Mouse (Mus musculus) CH12.LX (cell line): ENCODE data around the gene Hspa4l. TPM values are rescaled to one million over a fixed set of nuclear protein-coding genes. Genes with fewer than 3 reads are reported as not detected.

Experiments used
- DNase-seq: peaks from one replicate; pipeline ENCODE4 v3.0.0-alpha.2; 2013; ENCODE audit errors: extremely low read depth
- H3K27ac ChIP-seq: 2 replicates; pipeline ENCODE4 v1.5.1; 2012; ENCODE audit warnings: low read depth, mild to moderate bottlenecking, control low read depth, moderate library complexity; ENCODE audit not compliant: insufficient read depth
- H3K27me3 ChIP-seq: replicated peaks from 2 replicates; pipeline ENCODE3; 2012; ENCODE audit warnings: inconsistent platforms
- H3K36me3 ChIP-seq, 2 experiments: replicated peaks in 1 of 2; 2 replicates each; pipeline versions ENCODE3 to v1.6.1; 2012; ENCODE audit warnings: inconsistent platforms in 1 of 2, low read length in 1 of 2, mild to moderate bottlenecking in 1 of 2, mixed read lengths in 1 of 2, moderate library complexity in 1 of 2; ENCODE audit not compliant: control insufficient read depth in 1 of 2, insufficient read depth in 1 of 2
- H3K4me1 ChIP-seq, 2 experiments: 2 replicates each; pipeline ENCODE4 v1.6.1; 2012; ENCODE audit warnings: inconsistent platforms in 1 of 2, moderate library complexity in 1 of 2; ENCODE audit not compliant: insufficient read depth in 2 of 2, control insufficient read depth in 1 of 2
- H3K4me2 ChIP-seq: 2 replicates; pipeline ENCODE4 v1.6.1; 2012; ENCODE audit warnings: low read depth, mild to moderate bottlenecking, control low read depth; ENCODE audit not compliant: poor library complexity, insufficient read depth, severe bottlenecking
- H3K4me3 ChIP-seq, 3 experiments: fragments of 150-350 bp in 1 of 3; sonication (generic) in 1 of 3; replicated peaks in 1 of 3; 2 replicates each; pipeline versions ENCODE3 to v1.5.1; 2011 to 2012; ENCODE audit warnings: low read depth in 2 of 3, low read length in 2 of 3, mild to moderate bottlenecking in 2 of 3, moderate library complexity in 2 of 3, control low read depth in 1 of 3, improper control_type of control experiment in 1 of 3, inconsistent platforms in 1 of 3, mixed read lengths in 1 of 3; ENCODE audit not compliant: poor library complexity in 1 of 3
- H3K79me2 ChIP-seq: replicated peaks from 2 replicates; pipeline ENCODE4 v1.6.1; 2012; ENCODE audit warnings: mild to moderate bottlenecking, moderate library complexity; ENCODE audit not compliant: control insufficient read depth, poor library complexity, insufficient read depth, severe bottlenecking; ENCODE audit errors: extremely low read depth
- H3K9ac ChIP-seq: 2 replicates; pipeline ENCODE4 v1.6.1; 2012; ENCODE audit warnings: low read depth, mild to moderate bottlenecking, control low read depth, moderate library complexity; ENCODE audit not compliant: insufficient read depth
- H3K9me3 ChIP-seq: replicated peaks from 2 replicates; pipeline ENCODE3; 2012; ENCODE audit warnings: low read length, inconsistent platforms, mixed read lengths
- BHLHE40 ChIP-seq: IDR thresholded peaks from 2 replicates; pipeline ENCODE4 v1.6.1; 2011; ENCODE audit warnings: mild to moderate bottlenecking, low read depth, low read length, improper control_type of control experiment
- CHD1 ChIP-seq: IDR thresholded peaks from 2 replicates; pipeline ENCODE4 v1.6.1; 2012; ENCODE audit warnings: low read depth, low read length, improper control_type of control experiment, inconsistent platforms
- CHD2 ChIP-seq: IDR thresholded peaks from 2 replicates; pipeline ENCODE4 v1.6.1; 2011; ENCODE audit warnings: low read length, improper control_type of control experiment
- CTCF ChIP-seq, 2 experiments: IDR thresholded peaks in 1 of 2; conservative IDR thresholded peaks in 1 of 2; 2 replicates each; pipeline ENCODE4 v1.5.1; 2011 to 2012; ENCODE audit warnings: low read depth in 2 of 2, low read length in 2 of 2, improper control_type of control experiment in 1 of 2, inconsistent platforms in 1 of 2, mild to moderate bottlenecking in 1 of 2, moderate library complexity in 1 of 2
- E2F4 ChIP-seq: IDR thresholded peaks from 2 replicates; pipeline ENCODE4 v1.6.1; 2011; ENCODE audit warnings: low read depth, low read length, improper control_type of control experiment; ENCODE audit not compliant: insufficient replicate concordance
- ELF1 ChIP-seq: IDR thresholded peaks from 2 replicates; pipeline ENCODE4 v1.6.1; 2014; ENCODE audit warnings: low read depth, mild to moderate bottlenecking, inconsistent platforms, low read length, improper control_type of control experiment
- EP300 ChIP-seq: IDR thresholded peaks from 2 replicates; pipeline ENCODE4 v1.6.1; 2011; ENCODE audit warnings: low read length, improper control_type of control experiment
- ETS1 ChIP-seq: conservative IDR thresholded peaks from 2 replicates; pipeline ENCODE4 v1.6.1; 2012; ENCODE audit warnings: low read depth, mild to moderate bottlenecking, inconsistent platforms, low read length, improper control_type of control experiment, moderate library complexity
- GABPA ChIP-seq: IDR thresholded peaks from 2 replicates; pipeline ENCODE4 v1.6.1; 2012; ENCODE audit warnings: low read depth, low read length, improper control_type of control experiment, inconsistent platforms; ENCODE audit not compliant: insufficient replicate concordance
- IRF4 ChIP-seq: IDR thresholded peaks from 2 replicates; pipeline ENCODE4 v1.6.1; 2014; ENCODE audit warnings: low read depth, mild to moderate bottlenecking, inconsistent platforms, low read length, improper control_type of control experiment
- JUN ChIP-seq: IDR thresholded peaks from 2 replicates; pipeline ENCODE4 v1.6.1; 2011; ENCODE audit warnings: low read depth, mild to moderate bottlenecking, low read length, improper control_type of control experiment, moderate library complexity; ENCODE audit not compliant: insufficient read depth
- JUND ChIP-seq: conservative IDR thresholded peaks from 2 replicates; pipeline ENCODE4 v1.6.1; 2011; ENCODE audit warnings: low read depth, low read length, improper control_type of control experiment
- MAFK ChIP-seq: IDR thresholded peaks from 2 replicates; pipeline ENCODE4 v1.6.1; 2011; ENCODE audit warnings: low read length, improper control_type of control experiment; ENCODE audit not compliant: insufficient replicate concordance
- MAX ChIP-seq: IDR thresholded peaks from 2 replicates; pipeline ENCODE4 v1.6.1; 2011; ENCODE audit warnings: low read length, improper control_type of control experiment
- MAZ ChIP-seq: IDR thresholded peaks from 2 replicates; pipeline ENCODE4 v1.6.1; 2012; ENCODE audit warnings: low read depth, mild to moderate bottlenecking, inconsistent platforms, low read length, improper control_type of control experiment, moderate library complexity
- MEF2A ChIP-seq: IDR thresholded peaks from 2 replicates; pipeline ENCODE4 v1.6.1; 2014; ENCODE audit warnings: low read depth, mild to moderate bottlenecking, inconsistent platforms, low read length, improper control_type of control experiment, borderline replicate concordance
- MYC ChIP-seq: IDR thresholded peaks from 2 replicates; pipeline ENCODE4 v1.6.1; 2011; ENCODE audit warnings: low read depth, mild to moderate bottlenecking, improper control_type of control experiment, low read length
- NELFE ChIP-seq: IDR thresholded peaks from 2 replicates; pipeline ENCODE4 v1.6.1; 2011; ENCODE audit warnings: low read depth, low read length, improper control_type of control experiment
- NRF1 ChIP-seq: IDR thresholded peaks from 2 replicates; pipeline ENCODE4 v1.6.1; 2014; ENCODE audit warnings: low read depth, mild to moderate bottlenecking, inconsistent platforms, low read length, improper control_type of control experiment, moderate library complexity
- PAX5 ChIP-seq: IDR thresholded peaks from 2 replicates; pipeline ENCODE4 v1.6.1; 2012; ENCODE audit warnings: low read length, inconsistent platforms, mixed read lengths
- POLR2A ChIP-seq: IDR thresholded peaks from 2 replicates; pipeline ENCODE4 v1.6.1; 2011; ENCODE audit warnings: low read depth, mild to moderate bottlenecking, improper control_type of control experiment, low read length
- RAD21 ChIP-seq: IDR thresholded peaks from 2 replicates; pipeline ENCODE4 v1.6.1; 2011; ENCODE audit warnings: low read depth, mild to moderate bottlenecking, low read length, improper control_type of control experiment, moderate library complexity
- RCOR1 ChIP-seq: conservative IDR thresholded peaks from 2 replicates; pipeline ENCODE4 v1.6.1; 2012; ENCODE audit warnings: low read depth, mild to moderate bottlenecking, inconsistent platforms, low read length, improper control_type of control experiment
- SIN3A ChIP-seq: IDR thresholded peaks from 2 replicates; pipeline ENCODE4 v1.6.1; 2012; ENCODE audit warnings: low read length, improper control_type of control experiment, inconsistent platforms
- SMC3 ChIP-seq: IDR thresholded peaks from 2 replicates; pipeline ENCODE4 v1.6.1; 2011; ENCODE audit warnings: low read depth, low read length, improper control_type of control experiment
- TBP ChIP-seq: conservative IDR thresholded peaks from 2 replicates; pipeline ENCODE4 v1.6.1; 2011; ENCODE audit warnings: low read depth, low read length, improper control_type of control experiment
- USF1 ChIP-seq: IDR thresholded peaks from 2 replicates; pipeline ENCODE4 v1.6.1; 2014; ENCODE audit warnings: low read depth, mild to moderate bottlenecking, inconsistent platforms, low read length, improper control_type of control experiment
- USF2 ChIP-seq: conservative IDR thresholded peaks from 2 replicates; pipeline ENCODE4 v1.6.1; 2011; ENCODE audit warnings: low read depth, low read length, improper control_type of control experiment
- ZNF384 ChIP-seq: IDR thresholded peaks from 2 replicates; pipeline ENCODE4 v1.6.1; 2012; ENCODE audit warnings: low read depth, low read length, improper control_type of control experiment, inconsistent platforms
- dilution Hi-C: fragments of 300-500 bp; cut with MboI; formaldehyde crosslinking; loops from 2 replicates; pipeline ENCODE4 v1.14.3; 2020; ENCODE audit warnings: low sequenced_read_pairs; ENCODE audit not compliant: extremely low pct_unique_long_range_greater_than_20kb, extremely low pct_ligation_motif_present
- in situ Hi-C: fragments of 300-500 bp; cut with MboI; formaldehyde crosslinking; loops from 3 replicates; pipeline ENCODE4 v1.14.3; 2019; ENCODE audit warnings: low sequenced_read_pairs, low pct_ligation_motif_present, low pct_unique_long_range_greater_than_20kb, mixed read lengths
- polyA plus RNA-seq: library from polyadenylated mRNA; unstranded; fragments of >175 nt; gene quantifications from 2 replicates; pipeline ENCODE4 v1.2.1, GENCODE M21; 2012; ENCODE audit warnings: low read depth; ENCODE audit not compliant: insufficient read length
- total RNA-seq, 2 experiments: library from RNA; depleted of rRNA; stranded (reverse); fragments of 300-350 nt in 1 of 2; fragments of >200 nt in 1 of 2; gene quantifications; 2 replicates each; pipeline ENCODE4 v1.2.3; 2012 to 2014

Gene Hspa4l
- total and polyA plus RNA-seq, 3 experiments = 1.7 to 5.3 (median 2.3) TPM

- in situ Hi-C loops (no loop called here), dilution Hi-C loops (no loop called here)
- no peaks in the 10 kb centered on the region for H3K9me3 ChIP-seq
- H3K27me3 ChIP-seq = no peaks in the 10 kb centered on the region
- TF ChIP-seq IRF4 = no peak
- TF ChIP-seq PAX5 = no peak
- no peak for TF ChIP-seq ELF1
- TF ChIP-seq RCOR1 = no peak
- TF ChIP-seq CHD1 = no peak
- TF ChIP-seq ETS1 = no peak
- TF ChIP-seq MAZ = no peak
- TF ChIP-seq E2F4 = no peak
- TF ChIP-seq TBP = no peak
- TF ChIP-seq USF2 = no peak
- no peak for TF ChIP-seq MAFK
- no peak for TF ChIP-seq NELFE
- no peak for TF ChIP-seq ZNF384
- no peak for TF ChIP-seq EP300
- no peak for TF ChIP-seq POLR2A
- no peak for TF ChIP-seq SIN3A
- TF ChIP-seq NRF1 = no peak
- TF ChIP-seq CTCF (conservative IDR thresholded peaks at IDR 0.05 in 1 of 2, IDR thresholded peaks at IDR 0.05 in 1 of 2; ENCODE audit: low read depth in 2 of 2, low read length in 2 of 2) = no peak
- H3K4me3 ChIP-seq = no peak overlapping the region
- H3K36me3 ChIP-seq = no peaks in the 10 kb centered on the region
- no peak for DNase-seq
- no peaks in the 10 kb centered on the region for H3K79me2 ChIP-seq
- no peak overlapping the region for H3K27ac ChIP-seq
- H3K4me1 ChIP-seq = peaks cover 0 to 3% of the 10 kb centered on the region in 2 experiments; a peak in 3 of 4 replicates
- no peak overlapping the region for H3K4me2 ChIP-seq
- H3K9ac ChIP-seq = no peak overlapping the region
These were observed 45.5 kb upstream of the Hspa4l start for GRCm38 (mm10) chr3:40698834-40699233.

- dilution Hi-C loops = no loop called here
- Histone ChIP-seq H3K4me3 (no peak overlapping the region), H3K36me3 (no peaks in the 10 kb centered on the region), H3K4me2 (no peak overlapping the region), H3K9me3 (peaks cover 2% of the 10 kb centered on the region), H3K79me2 (no peaks in the 10 kb centered on the region), H3K27me3 (no peaks in the 10 kb centered on the region), H3K9ac (no peak overlapping the region), H3K27ac (no peak overlapping the region), H3K4me1 (no peaks in the 10 kb centered on the region)
- in situ Hi-C loops = no loop called here
- TF ChIP-seq GABPA (no peak), MAFK (no peak), ZNF384 (no peak), IRF4 (no peak), CHD2 (no peak), USF2 (no peak), RAD21 (no peak), BHLHE40 (no peak), MEF2A (no peak), CTCF (conservative IDR thresholded peaks at IDR 0.05 in 1 of 2, IDR thresholded peaks at IDR 0.05 in 1 of 2; ENCODE audit: low read depth in 2 of 2, low read length in 2 of 2) (no peak), SMC3 (no peak), JUND (no peak), E2F4 (no peak), USF1 (no peak), JUN (no peak), RCOR1 (no peak), MAX (no peak), EP300 (no peak), NRF1 (no peak), MYC (no peak)
- no peak for DNase-seq
These were observed 39.4 kb upstream of the Hspa4l start for GRCm38 (mm10) chr3:40704816-40705430.
